Mouse (Mus musculus) heart, embryonic 13.5 days (tissue): ENCODE measurements at regions not wholly inside any gene's neighbourhood (a gene's known extent, or its start where the extent isn't known, plus 50 kb on each side); places are given as distances from the start of the nearest gene placed in this dataset.

Source experiments
- ATAC-seq: fragments of 200-750 bp; cut with Nextera tagmentation; 2 replicates; pipeline ENCODE4 v1.8.0; 2017; ENCODE audit warnings: moderate TSS enrichment; ENCODE audit not compliant: insufficient number of reproducible peaks, low FRiP score, low TSS enrichment; ENCODE audit errors: extremely low read depth
- H3K27ac ChIP-seq: fragments of 300-500 bp; sonication (generic); replicated peaks from 2 replicates; pipeline ENCODE4 v1.5.1; 2015; ENCODE audit warnings: moderate library complexity, mild to moderate bottlenecking, inconsistent platforms
- H3K27me3 ChIP-seq: fragments of 300-500 bp; sonication (generic); replicated peaks from 2 replicates; pipeline ENCODE4 v1.6.1; 2015; ENCODE audit warnings: mild to moderate bottlenecking, inconsistent platforms
- H3K36me3 ChIP-seq: fragments of 300-500 bp; sonication (generic); 2 replicates; pipeline ENCODE4 v1.6.1; 2015; ENCODE audit warnings: mild to moderate bottlenecking, inconsistent platforms
- H3K4me1 ChIP-seq: fragments of 300-500 bp; sonication (generic); 2 replicates; pipeline ENCODE4 v1.6.1; 2015; ENCODE audit warnings: inconsistent platforms
- H3K4me2 ChIP-seq: fragments of 300-500 bp; sonication (generic); 2 replicates; pipeline ENCODE4 v1.6.1; 2015; ENCODE audit warnings: inconsistent platforms, mild to moderate bottlenecking, moderate library complexity
- H3K4me3 ChIP-seq: fragments of 300-500 bp; sonication (generic); 2 replicates; pipeline ENCODE4 v1.5.1; 2015; ENCODE audit warnings: moderate library complexity, mild to moderate bottlenecking, inconsistent platforms
- H3K9ac ChIP-seq: fragments of 300-500 bp; sonication (generic); 2 replicates; pipeline ENCODE4 v1.6.1; 2015; ENCODE audit warnings: inconsistent platforms, mild to moderate bottlenecking, moderate library complexity
- H3K9me3 ChIP-seq: fragments of 300-500 bp; sonication (generic); 2 replicates; pipeline ENCODE4 v1.6.1; 2016; ENCODE audit warnings: inconsistent platforms
- WGBS: fragments of 180-500 bp; shearing (Covaris S2); methylation state at CpG from one replicate; pipeline ENCODE4 v1.1.7; 2015; ENCODE audit warnings: mixed read lengths; 5-methylcytosine and 5-hydroxymethylcytosine counted together

- H3K9ac ChIP-seq = no peak overlapping the region
- H3K9me3 ChIP-seq = no peaks in the 10 kb centered on the region
- no peaks in the 10 kb centered on the region for H3K36me3 ChIP-seq
- H3K4me2 ChIP-seq = no peak overlapping the region
- no peak overlapping the region for H3K27ac ChIP-seq
- no peak overlapping the region for H3K4me3 ChIP-seq
- no peaks in the 10 kb centered on the region for H3K27me3 ChIP-seq
- H3K4me1 ChIP-seq = peaks cover 12% of the 10 kb centered on the region
- WGBS = 28% methylated on average over 5 of the region's 5 CpGs
- no peak for ATAC-seq
Observed at GRCm38 (mm10) chr8:46898697-46899445, 87.8 kb upstream of the Enpp6 start.

- H3K4me2 ChIP-seq = no peak overlapping the region
- WGBS = 74% methylated on average over 4 of the region's 4 CpGs
- no peak overlapping the region for H3K4me3 ChIP-seq
- H3K36me3 ChIP-seq = no peaks in the 10 kb centered on the region
- H3K27ac ChIP-seq = no peak overlapping the region
- H3K9me3 ChIP-seq = no peaks in the 10 kb centered on the region
- H3K9ac ChIP-seq = no peak overlapping the region
- peaks cover 9% of the 10 kb centered on the region for H3K4me1 ChIP-seq
- no peak for ATAC-seq
- no peaks in the 10 kb centered on the region for H3K27me3 ChIP-seq
Observed at GRCm38 (mm10) chr8:46900826-46901225, 85.9 kb upstream of the Enpp6 start.

- no peak for ATAC-seq
- Histone ChIP-seq H3K9ac (no peak overlapping the region), H3K4me3 (no peak overlapping the region), H3K9me3 (no peaks in the 10 kb centered on the region), H3K4me1 (no peaks in the 10 kb centered on the region), H3K4me2 (no peak overlapping the region), H3K27me3 (no peaks in the 10 kb centered on the region), H3K27ac (no peak overlapping the region), H3K36me3 (no peaks in the 10 kb centered on the region)
- 49% methylated on average over 3 of the region's 3 CpGs for WGBS
Observed at GRCm38 (mm10) chr8:46904731-46905130, 82.0 kb upstream of the Enpp6 start.

GRCm38 (mm10) chr8:46907390-46907789 is 79.3 kb upstream of the Enpp6 start:
- Histone ChIP-seq H3K36me3 (no peaks in the 10 kb centered on the region), H3K9me3 (no peaks in the 10 kb centered on the region), H3K4me1 (no peaks in the 10 kb centered on the region), H3K4me2 (no peak overlapping the region), H3K27ac (no peak overlapping the region), H3K4me3 (no peak overlapping the region), H3K27me3 (no peaks in the 10 kb centered on the region), H3K9ac (no peak overlapping the region)
- ATAC-seq = no peak
- 71% methylated on average over 11 of the region's 11 CpGs for WGBS

GRCm38 (mm10) chr8:46908186-46908585 is 78.5 kb upstream of the Enpp6 start:
- Histone ChIP-seq H3K27me3 (no peaks in the 10 kb centered on the region), H3K9ac (no peak overlapping the region), H3K36me3 (no peaks in the 10 kb centered on the region), H3K4me3 (no peak overlapping the region), H3K4me2 (no peak overlapping the region), H3K27ac (no peak overlapping the region), H3K9me3 (no peaks in the 10 kb centered on the region), H3K4me1 (no peaks in the 10 kb centered on the region)
- WGBS = 84% methylated on average over 4 of the region's 4 CpGs
- no peak for ATAC-seq

GRCm38 (mm10) chr8:46913956-46914355 is 72.7 kb upstream of the Enpp6 start:
- ATAC-seq = no peak
- Histone ChIP-seq H3K36me3 (no peaks in the 10 kb centered on the region), H3K4me2 (no peak overlapping the region), H3K9ac (no peak overlapping the region), H3K27ac (no peak overlapping the region), H3K4me1 (no peaks in the 10 kb centered on the region), H3K4me3 (no peak overlapping the region), H3K9me3 (no peaks in the 10 kb centered on the region), H3K27me3 (no peaks in the 10 kb centered on the region; the same call in 1 of the 2 replicates)
- 35% methylated on average over 5 of the region's 5 CpGs for WGBS

GRCm38 (mm10) chr8:46920071-46920470 is 66.6 kb upstream of the Enpp6 start:
- no peaks in the 10 kb centered on the region for H3K36me3 ChIP-seq
- H3K4me3 ChIP-seq = no peak overlapping the region
- no peaks in the 10 kb centered on the region for H3K9me3 ChIP-seq
- 15% methylated on average over 3 of the region's 3 CpGs for WGBS
- H3K9ac ChIP-seq = no peak overlapping the region
- H3K4me1 ChIP-seq = no peaks in the 10 kb centered on the region
- no peak for ATAC-seq
- H3K27me3 ChIP-seq = no peaks in the 10 kb centered on the region; the same call in 1 of the 2 replicates
- H3K27ac ChIP-seq = no peak overlapping the region
- H3K4me2 ChIP-seq = no peak overlapping the region

- Histone ChIP-seq H3K27ac (no peak overlapping the region), H3K9me3 (no peaks in the 10 kb centered on the region), H3K9ac (no peak overlapping the region), H3K36me3 (no peaks in the 10 kb centered on the region), H3K4me3 (no peak overlapping the region), H3K27me3 (no peaks in the 10 kb centered on the region; the same call in 1 of the 2 replicates), H3K4me1 (no peaks in the 10 kb centered on the region), H3K4me2 (no peak overlapping the region)
- 80% methylated on average over 11 of the region's 11 CpGs for WGBS
- ATAC-seq = no peak
Observed at GRCm38 (mm10) chr8:46921075-46921474, 65.6 kb upstream of the Enpp6 start.

- Histone ChIP-seq H3K4me1 (no peaks in the 10 kb centered on the region), H3K27me3 (no peaks in the 10 kb centered on the region; the same call in 1 of the 2 replicates), H3K9ac (no peak overlapping the region), H3K36me3 (no peaks in the 10 kb centered on the region), H3K9me3 (no peaks in the 10 kb centered on the region), H3K4me2 (no peak overlapping the region), H3K27ac (no peak overlapping the region), H3K4me3 (no peak overlapping the region)
- no peak for ATAC-seq
- 91% methylated on average over 7 of the region's 7 CpGs for WGBS
Observed at GRCm38 (mm10) chr8:46921585-46921984, 65.1 kb upstream of the Enpp6 start.

GRCm38 (mm10) chr8:46924787-46925548 is 61.7 kb upstream of the Enpp6 start:
- ATAC-seq = no peak
- H3K4me2 ChIP-seq = no peak overlapping the region
- no peaks in the 10 kb centered on the region for H3K36me3 ChIP-seq
- 53% methylated on average over 13 of the region's 13 CpGs for WGBS
- no peaks in the 10 kb centered on the region; the same call in 1 of the 2 replicates for H3K27me3 ChIP-seq
- H3K9ac ChIP-seq = no peak overlapping the region
- no peaks in the 10 kb centered on the region for H3K9me3 ChIP-seq
- H3K4me1 ChIP-seq = 0 out of 2 replicates have a peak, but pooled peaks cover 3% of the 10 kb centered on the region
- H3K27ac ChIP-seq = no peak overlapping the region
- H3K4me3 ChIP-seq = no peak overlapping the region

GRCm38 (mm10) chr8:46928718-46929117 is 58.0 kb upstream of the Enpp6 start:
- 66% methylated on average over 6 of the region's 6 CpGs for WGBS
- no peak for ATAC-seq
- Histone ChIP-seq H3K9me3 (no peaks in the 10 kb centered on the region), H3K4me3 (no peak overlapping the region), H3K4me2 (no peak overlapping the region), H3K4me1 (0 out of 2 replicates have a peak, but pooled peaks cover 3% of the 10 kb centered on the region), H3K36me3 (no peaks in the 10 kb centered on the region), H3K27me3 (no peaks in the 10 kb centered on the region; the same call in 1 of the 2 replicates), H3K9ac (no peak overlapping the region), H3K27ac (no peak overlapping the region)
